Mouse (Mus musculus): ENCODE measurements around the gene Nutf2.

Gene Nutf2

DNA sequence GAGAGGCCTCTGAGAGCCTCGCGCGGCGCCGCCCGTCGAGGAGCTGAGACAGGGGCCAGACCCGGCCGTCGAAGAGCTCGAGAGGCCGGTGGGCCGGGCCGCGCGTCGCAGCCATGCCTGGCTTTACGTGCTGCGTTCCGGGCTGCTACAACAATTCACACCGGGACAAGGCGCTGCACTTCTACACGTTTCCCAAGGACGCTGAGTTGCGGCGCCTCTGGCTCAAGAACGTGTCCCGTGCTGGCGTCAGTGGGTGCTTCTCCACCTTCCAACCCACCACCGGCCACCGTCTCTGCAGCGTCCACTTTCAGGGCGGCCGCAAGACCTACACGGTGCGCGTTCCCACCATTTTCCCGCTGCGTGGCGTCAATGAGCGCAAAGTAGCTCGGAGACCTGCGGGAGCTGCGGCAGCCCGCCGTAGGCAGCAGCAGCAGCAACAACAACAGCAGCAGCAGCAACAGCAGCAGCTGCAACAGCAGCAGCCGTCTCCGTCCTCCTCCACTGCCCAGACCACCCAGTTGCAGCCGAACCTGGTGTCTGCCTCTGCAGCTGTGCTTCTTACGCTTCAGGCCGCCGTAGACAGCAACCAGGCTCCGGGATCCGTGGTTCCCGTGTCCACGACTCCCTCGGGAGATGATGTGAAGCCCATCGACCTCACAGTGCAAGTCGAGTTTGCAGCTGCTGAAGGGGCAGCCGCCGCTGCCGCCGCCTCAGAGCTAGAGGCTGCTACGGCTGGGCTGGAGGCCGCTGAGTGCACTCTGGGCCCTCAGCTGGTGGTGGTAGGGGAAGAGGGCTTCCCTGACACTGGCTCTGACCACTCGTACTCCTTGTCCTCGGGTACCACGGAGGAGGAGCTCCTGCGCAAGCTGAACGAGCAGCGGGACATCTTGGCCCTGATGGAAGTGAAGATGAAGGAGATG is 4.9 kb upstream of the Nutf2 start:
- DNase-seq = peak; percentile 39 to 47

DNA sequence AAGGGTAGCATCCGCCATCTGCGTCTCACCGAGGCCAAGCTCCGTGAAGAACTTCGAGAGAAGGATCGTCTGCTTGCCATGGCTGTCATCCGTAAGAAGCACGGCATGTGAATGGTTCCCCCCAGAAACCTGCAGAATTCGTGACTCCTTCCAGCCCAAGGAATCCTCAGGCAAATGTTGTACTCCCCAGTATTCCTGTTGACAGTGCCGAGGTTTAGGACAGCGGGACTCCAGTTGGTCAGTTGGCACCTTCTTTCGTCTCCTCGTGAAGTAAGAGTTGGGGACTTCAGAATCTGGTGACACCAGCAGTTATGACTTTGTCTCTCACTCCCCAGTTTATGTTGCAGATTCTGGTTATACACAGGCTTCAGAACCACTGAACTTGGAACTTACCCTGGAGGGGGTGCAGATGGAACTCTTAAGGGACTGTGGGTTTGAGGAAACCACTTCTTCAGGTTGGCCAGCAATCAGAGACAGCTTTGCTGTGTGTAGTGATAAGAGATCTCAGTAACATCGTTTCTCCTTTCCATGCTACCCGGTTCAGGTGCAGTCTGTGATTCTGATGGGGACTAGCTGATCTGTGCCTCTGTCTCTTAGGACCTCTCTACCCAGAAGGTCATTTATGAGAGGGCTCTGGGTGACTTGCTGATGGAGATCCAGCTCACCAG is 4.1 kb upstream of the Nutf2 start:
- DNase-seq = no peak

DNA sequence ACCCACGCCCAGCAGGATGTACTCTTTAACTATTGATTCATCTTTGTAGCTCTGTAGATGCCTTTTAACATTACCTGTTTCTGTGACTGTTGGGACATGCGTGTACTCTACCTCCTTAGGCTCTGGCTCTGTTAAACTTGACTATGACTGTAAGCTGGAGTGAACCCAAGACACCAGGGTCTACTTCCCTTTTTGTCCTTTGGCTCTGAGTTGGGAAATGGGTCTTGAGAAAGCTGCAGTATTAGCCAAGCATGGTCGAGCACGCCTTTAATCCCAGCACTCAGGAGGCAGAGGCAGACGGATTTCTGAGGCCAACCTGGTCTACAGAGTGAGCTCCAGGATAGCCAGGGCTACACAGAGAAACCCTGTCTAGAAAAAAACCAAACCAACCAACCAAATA is 1.9 kb upstream of the Nutf2 start:
- no peak for DNase-seq

DNA sequence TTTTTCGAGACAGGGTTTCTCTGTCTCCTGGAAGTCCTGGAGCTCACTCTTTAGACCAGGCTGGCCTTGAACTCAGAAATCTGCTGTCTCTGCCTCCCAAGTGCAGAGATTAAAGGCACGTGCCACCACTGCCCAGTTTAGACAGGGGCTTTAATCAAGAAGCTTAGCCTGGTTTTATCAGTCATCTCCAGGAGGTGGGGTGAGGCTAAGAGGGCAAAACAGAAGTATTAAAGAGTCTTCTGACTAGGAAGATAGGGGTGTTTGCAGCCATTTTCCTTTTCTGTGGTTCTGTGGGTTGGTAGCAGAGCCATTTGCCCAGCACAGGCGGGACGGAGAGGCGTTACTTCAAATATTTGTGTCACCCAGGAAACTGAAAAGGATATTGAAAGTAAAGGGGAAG is 1.1 kb upstream of the Nutf2 start:
- DNase-seq = no peak

DNA sequence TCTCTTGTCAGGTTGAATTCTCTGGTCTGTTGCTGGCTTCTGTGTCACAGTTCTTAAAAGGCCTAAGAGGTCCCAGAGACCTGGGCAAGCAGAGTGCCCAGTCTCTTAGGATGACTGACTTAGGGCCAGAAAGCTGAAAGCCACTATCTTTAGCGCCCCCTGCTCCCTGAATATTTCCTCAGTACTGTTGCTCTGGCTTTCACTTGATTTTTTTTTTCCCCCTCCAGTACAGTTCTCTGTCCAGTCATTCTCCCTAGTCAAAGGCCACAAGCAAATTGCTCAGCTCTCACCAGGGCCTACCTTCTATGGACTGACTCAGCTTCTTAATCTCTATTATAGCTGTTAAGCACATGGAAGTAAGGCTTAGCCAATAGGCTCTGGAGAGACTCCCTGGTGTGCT is 1.6 kb downstream of the Nutf2 start:
- DNase-seq = peak in 1 of 2 experiments; percentile 6

DNA sequence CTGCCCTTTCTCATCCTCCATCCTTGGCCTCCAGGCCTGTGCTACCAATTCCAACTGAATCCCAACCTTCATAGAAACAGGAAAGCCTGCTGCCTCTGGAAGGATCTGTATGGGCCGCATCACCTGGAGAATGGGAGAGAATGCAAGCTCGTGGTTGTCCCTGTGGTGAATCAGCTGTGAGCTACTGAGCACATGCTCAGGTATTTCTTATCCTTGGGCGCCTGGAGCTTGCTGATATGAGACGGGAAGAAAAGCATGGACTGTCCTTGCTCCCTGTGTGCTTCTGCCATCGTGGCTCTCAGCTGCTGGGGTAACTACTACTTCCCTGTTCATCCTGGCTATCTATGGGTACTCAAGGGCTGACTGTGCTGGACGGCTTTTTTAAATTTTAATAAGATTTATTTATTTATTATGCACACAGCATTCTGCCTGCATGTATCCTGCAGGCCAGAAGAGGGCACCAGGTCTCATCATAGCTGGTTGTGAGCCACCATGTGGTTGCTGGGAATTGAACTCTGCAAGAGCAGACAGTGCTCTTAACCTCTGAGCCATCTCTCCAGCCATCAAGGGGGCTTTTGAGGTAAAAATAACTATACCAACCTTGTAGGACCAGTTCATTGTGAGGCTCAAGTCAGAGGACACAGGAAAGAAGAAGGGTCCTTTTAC is 6.1 kb downstream of the Nutf2 start:
- no peak for DNase-seq

DNA sequence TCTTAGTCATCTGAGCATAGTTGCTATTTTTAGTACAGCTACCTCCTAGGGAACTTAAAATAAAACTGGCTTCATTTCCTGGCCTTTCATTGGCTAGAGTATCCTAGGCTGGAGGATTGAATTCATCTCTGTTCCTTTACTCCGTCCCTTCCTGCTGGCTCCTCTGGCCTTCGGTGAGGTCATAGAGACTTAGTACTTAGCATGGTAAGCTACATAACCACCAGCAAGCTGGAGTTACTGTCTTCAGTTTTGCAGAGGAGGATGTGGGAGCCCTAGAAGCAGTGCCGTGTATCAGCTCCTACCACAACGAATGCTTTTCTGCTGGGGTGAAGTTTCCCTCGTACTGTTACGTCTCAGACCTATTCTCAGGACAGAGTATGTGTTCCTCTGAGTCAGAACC is 13.9 kb downstream of the Nutf2 start:
- no peak for DNase-seq

DNA sequence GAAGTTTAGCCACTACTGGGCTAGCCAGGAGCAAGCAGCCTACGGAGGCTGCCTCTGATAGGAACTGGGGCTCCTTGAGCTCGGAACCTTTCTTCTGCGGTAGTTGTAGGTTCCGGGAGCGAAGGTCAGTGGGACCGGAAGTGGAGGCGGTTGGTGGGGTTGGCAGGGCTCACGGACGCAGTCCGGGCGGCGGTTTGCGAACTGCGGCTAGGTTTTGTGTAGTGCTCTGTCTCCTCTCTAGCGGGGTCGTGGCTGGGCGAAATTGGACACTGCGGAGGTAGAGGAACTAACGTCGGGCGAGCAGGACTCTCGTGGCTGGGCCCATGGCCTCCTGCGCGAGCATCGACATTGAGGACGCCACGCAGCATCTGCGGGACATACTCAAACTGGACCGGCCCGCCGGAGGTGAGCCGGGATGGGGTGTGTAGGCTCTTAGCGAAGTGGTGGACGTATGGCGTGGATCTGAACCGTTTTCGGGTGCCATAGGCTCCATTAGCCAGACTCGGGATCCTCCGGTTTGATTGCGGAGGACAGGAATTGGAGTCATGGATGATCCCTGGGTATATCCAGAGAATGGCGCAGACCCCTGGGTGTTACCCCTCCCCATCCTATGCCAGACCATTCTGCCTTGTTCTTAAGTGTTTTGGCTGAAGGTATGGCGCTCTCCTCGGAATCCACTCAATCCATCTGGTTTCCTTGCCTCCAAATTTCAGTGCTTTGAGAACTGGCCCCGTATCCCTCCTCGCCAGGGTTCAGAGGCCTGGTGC is 20.6 kb downstream of the Nutf2 start, which contains the start of gene Edc4:
Edc4 (plus strand) TSS at position 128 of the 767 bp plus-strand sequence.
- peak; percentile 83 to 88 for DNase-seq

DNA sequence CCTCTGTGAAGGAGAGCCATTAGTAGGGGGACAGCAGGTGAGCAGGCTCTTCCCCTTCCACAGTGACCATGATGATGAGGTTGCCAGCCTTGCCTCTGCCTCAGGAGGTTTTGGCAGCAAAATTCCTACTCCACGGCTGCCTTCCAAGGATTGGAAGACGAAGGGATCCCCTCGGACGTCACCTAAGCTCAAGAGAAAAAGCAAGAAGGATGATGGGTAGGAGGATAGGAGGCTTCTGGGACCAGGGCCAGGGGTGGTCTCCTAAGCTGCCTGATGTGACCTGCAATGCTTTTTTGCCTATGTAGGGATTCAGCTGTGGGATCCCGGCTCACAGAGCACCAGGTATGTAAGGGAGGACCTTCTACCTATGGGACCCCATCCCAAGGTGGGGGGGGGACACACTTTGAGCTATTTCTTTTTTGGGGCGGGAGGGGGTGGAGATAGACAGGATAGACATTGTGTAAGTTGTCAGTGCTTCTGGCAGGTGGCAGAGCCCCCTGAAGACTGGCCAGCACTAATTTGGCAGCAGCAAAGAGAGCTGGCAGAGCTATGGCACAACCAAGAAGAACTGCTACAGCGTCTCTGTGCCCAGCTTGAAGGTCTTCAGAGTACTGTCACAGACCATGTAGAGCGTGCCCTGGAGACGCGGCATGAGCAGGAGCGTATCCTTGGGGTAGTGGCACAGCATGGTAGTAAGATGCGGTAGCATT is 29.5 kb downstream of the Nutf2 start:
- DNase-seq = no peak

DNA sequence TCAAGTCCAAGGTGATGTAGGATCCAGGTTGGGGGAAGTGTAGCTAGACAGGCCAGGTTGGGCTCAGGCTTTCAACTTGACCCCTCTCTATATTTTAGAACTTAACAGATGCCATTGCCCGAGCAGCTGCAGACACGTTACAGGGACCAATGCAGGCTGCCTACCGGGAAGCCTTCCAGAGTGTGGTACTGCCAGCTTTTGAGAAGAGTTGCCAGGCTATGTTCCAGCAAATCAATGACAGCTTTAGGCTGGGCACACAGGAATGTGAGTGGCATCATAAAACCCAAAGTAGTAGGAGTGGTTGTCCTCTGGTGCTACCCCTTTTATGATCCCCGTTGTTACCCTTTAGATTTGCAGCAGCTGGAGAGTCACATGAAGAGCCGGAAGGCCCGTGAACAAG is 30.5 kb downstream of the Nutf2 start:
- no peak for DNase-seq

DNA sequence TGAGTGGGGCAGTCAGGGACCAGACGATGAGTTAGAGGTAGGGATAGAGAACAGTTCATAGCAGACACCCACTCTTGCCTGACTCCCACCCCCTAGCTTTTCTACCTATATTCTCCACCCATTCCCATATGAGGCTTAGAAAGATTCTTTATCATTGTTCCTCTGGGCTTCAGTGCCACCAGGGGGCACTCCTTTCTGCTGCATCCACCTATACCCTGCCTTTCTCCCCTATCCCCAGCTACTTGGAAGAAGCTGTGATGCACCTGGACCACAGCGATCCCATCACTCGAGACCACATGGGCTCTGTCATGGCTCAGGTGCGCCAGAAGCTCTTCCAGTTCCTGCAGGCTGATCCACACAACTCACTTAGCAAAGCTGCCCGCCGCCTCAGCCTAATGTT is 32.1 kb downstream of the Nutf2 start:
- DNase-seq = peak; percentile 22 to 39

DNA sequence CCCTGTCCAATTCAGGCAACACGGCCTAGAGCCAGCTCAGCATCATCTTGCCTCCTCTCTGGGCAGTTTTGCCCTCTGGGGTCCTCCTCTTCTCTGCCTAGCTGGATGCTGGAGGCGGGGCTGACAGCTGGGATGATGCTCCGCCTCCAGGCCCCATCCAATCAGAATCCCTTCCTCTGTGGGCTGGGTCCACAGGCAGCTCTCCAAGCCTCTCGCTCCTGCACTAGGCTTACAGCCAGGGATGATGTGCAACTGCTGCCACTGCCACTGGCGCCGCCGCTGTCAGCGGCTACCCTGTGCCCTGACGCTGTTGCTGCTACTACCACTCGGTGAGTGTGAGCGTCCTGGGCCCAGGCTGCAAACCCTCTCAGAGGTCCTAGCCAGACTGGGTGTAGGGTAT is 33.0 kb downstream of the Nutf2 start, which contains the start of gene Nrn1l:
Nrn1l (plus strand) TSS at position 229 of the 400 bp plus-strand sequence.
- peak in 1 of 2 experiments; percentile 41 for DNase-seq

DNA sequence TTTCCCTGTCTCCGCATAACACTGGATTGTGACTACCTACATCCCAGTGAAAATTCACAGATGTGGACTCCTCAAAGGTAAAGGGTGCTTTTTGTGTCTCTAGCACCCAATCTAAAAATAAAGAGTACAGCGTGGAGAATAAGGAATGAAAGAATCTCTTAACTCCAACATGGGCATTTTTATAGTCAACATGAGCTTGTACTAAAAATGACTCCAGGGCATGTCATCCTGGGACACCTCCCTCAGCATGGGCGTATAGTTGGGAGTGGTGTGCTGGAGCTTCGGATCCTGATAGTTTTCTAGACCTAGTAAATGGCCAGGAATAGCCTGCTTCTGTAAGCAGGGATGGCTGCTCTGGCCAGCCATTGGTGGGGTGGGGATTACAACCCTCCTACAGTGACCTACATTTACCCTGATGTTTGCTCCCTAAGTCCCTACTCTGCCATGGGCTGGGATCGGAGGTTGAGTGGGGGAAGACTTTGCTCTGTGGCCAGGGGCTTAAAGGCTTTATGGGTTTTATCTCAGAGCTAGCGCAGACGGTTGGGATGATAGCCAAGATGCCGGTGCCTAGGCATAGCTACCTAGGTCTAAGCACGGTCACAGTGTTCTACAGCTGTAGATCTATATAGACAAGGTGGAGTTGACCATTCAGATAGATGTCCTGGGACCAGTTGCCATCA is 37.6 kb downstream of the Nutf2 start:
- DNase-seq = no peak

DNA sequence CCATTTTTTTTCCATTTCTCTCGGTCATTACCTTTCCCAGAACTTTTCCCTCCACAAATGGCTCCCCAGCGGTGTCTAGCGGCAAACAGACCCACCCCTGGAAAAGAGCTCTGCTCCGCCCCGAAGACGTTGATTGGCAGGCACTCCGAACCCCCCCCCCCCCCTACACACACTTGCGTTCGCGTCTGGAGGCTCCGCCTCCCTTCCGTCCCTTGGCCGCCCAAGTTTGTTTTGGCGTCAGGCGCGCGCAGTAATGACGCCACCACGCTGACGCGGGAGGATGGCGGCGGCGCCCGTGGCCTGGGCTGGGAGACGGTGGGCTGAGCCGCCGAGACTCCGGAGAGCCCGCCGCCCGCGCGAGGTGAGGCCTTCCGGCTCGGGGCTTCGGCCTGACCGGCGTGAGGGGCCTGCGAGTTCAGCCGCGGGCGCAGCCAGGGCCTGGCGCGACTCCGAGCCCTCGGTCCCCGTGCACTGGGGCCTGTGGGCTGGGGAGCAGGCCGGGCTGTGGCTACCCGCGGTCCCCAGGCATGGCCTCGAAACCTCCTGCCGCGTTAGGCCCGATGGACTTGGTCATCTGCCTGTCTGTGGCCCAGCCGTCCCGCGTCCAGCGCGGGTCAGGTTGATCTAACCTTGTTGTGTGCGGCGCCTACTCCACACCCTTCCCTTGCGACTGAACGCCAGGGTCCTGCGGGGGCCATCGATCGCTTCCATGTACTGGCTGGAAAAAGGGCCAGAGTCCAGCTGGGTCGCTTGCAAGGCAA is 40.0 kb downstream of the Nutf2 start, which contains the start of gene Pskh1:
Pskh1 (plus strand) TSS at position 262 of the 761 bp plus-strand sequence.
- peak; percentile 90 to 93 for DNase-seq

DNA sequence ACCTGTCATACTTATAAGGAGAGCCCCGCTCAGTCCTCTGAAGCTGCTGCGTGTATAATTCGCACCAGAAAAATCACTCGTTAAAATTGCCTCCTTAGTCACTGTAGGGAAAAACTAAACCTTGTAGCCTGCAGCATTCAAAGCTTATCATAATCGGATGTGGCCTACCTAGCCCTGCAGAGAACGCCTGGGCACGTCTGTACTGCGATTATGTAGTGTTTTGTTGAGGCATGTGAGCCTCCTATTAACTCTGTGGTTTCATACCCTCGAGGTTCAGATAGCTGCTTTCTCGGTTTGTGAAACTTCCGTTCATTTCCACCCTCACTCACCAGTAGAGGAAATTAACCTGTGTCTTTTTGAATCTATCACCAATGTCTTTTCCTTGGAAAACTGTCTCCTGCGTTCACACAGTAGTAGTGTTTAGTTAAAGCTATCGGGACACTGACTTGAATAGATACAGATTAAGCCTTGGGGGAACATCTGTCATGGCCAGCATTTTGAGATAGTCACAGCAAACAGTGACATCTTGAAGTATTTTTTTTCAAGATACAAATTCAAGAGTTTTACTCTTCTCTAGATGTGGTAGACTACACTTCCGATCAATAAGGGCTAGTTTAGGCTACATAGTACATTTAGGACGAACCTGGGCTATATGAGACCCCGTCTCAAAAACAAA is 40.7 kb downstream of the Nutf2 start:
- no peak for DNase-seq

DNA sequence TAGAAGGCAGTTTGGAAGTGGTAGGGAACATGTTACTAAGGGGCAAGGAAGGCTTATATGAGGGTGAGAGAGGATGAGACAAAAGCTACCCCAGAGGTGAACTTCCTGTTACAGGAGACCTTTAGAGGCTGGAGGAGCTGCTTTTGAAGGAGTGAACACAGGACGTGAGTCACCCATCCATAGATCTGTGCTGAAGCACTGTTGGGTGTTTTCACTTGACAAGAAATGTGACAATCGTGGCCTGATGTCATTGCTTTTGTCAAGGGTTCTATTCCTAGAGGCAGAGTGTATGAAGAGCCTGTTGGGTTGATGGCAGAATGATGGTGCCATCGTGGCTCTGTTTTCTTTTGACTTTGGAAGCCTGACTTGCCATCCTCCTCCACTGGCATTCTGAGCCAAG is 59.0 kb downstream of the Nutf2 start:
- DNase-seq = no peak

DNA sequence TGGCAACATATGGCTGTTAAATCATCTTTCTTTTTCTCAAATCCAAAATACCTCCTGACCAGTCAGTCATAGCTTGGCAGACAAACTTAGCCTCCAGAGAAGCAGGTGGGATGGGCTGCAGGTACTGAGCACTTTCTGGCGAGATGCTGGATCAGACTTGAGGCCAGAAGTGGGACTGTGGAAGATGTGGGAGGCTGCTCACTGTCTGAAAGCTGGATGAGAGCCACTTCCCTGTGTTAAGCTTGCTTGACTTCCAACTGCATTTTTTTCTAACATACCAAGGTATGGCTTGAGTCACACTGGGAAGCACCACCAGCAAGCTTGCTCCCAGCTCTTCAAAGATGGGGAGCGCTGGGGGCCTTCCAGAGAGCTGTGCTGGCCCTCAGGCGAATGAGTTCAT is 64.7 kb downstream of the Nutf2 start:
- DNase-seq = no peak
